Mouse (Mus musculus): ENCODE results near the gene Zfp300.

DNA sequence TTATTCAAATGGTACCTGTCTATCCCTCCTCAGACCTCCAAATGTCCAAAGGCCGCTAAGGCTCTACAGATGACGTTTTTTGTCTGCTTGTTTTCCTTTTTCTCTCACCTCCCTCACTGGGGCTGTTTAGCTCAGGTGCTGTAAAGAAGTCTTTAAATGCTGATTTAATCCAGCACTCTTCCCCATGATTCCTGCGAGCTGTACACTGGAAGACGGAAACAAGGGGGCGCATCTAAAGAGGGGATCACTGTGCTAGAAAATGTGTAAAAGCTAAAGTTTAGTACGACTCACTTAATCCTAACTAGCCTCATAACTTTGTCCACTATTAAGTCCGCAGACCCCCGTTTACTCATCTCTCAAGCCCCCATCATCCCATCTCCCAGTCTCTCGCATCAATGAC lies 27.9 kb downstream of the Zfp300 start:
- TF ChIP-seq CTCF (IDR thresholded peaks at IDR 0.05; ENCODE audit: control insufficient read depth, insufficient read depth, insufficient read length), result no peak
- no peak for TF ChIP-seq USF1 (IDR thresholded peaks at IDR 0.05; ENCODE audit: low read depth)
- TF ChIP-seq MYOD1 (IDR thresholded peaks at IDR 0.05; ENCODE audit: control insufficient read depth, insufficient read length, low read depth), result no peak
- TF ChIP-seq MAX (IDR thresholded peaks at IDR 0.05), result no peak
- TF ChIP-seq FOSL1 (IDR thresholded peaks at IDR 0.05; ENCODE audit: insufficient read depth, low read length, poor library complexity, severe bottlenecking), result no peak
- TF ChIP-seq CEBPB (IDR thresholded peaks at IDR 0.05; ENCODE audit: low read depth), result no peak
- TF ChIP-seq MYOG (IDR thresholded peaks at IDR 0.05; ENCODE audit: control insufficient read depth, extremely low read depth, insufficient read length), result no peak

All from C2C12 (cell line).